9 mouse cellular contexts compared by ENCODE assay signal in the genomic region with DNA sequence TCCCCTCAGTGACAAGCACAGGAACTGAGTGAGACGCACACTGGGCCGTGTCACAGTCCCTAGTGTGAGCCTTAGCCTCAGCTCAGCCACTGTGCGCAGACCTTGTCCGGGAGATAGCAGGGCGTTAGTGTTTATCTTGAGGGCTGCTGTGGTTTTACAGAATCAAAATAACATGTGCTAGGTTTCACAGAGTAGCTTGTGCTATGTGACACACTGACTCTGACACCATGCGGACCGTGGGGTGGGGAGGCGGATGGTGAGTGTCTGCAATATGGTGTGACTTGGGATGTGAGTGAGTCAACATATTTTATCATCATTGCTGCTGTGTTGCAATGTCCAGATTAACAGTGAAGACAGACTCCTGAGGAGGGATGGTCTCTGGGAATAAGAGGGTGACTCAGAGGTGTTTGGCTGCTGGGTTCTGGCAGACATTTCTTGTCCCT. TPM values are rescaled to one million over a fixed set of nuclear protein-coding genes. Genes with fewer than 3 reads are reported as not detected.
DNase-seq lines count a peak whose midpoint lies in the region; ATAC-seq and TF ChIP-seq lines count a peak whose summit lies in the region.
"Had no signal": no experiment of that assay in that cellular context is flagged by ENCODE, and none has a peak within 500 bp of the region (broad histone marks: within the 10 kb centered on the region; RNA-seq: fewer than 3 reads in every experiment).

No protein-coding gene starts in this region.

- no peaks in the 10 kb centered on the region for H3K9me3 ChIP-seq in stomach, postnatal 0 days (ENCODE audit: control insufficient read depth, low read length)
- H3K9me3 ChIP-seq in intestine, embryonic 15.5 days: no peaks in the 10 kb centered on the region
- H3K9me3 ChIP-seq: limb, embryonic 12.5 days had no signal

- intact Hi-C loops in heart, postnatal 14 days (cut with DNase I): no loop called here

- H3K4me3 ChIP-seq in stomach, postnatal 0 days (ENCODE audit: low read depth, low read length): no peak overlapping the region
- H3K4me3 ChIP-seq in intestine, embryonic 15.5 days (replicated peaks): no peak overlapping the region
- H3K4me3 ChIP-seq in cerebellum, adult 2 months (replicated peaks; ENCODE audit: insufficient read depth, low read depth, low read length): no peak overlapping the region
- H3K4me3 ChIP-seq: limb, embryonic 12.5 days had no signal

- no peak for TF ChIP-seq POLR2A in cerebellum, adult 2 months (IDR thresholded peaks at IDR 0.05; ENCODE audit: borderline replicate concordance, insufficient read depth, low read length)

- no peaks in the 10 kb centered on the region for H3K4me1 ChIP-seq in stomach, postnatal 0 days (replicated peaks; ENCODE audit: control insufficient read depth, insufficient read depth)
- H3K4me1 ChIP-seq in intestine, embryonic 15.5 days (replicated peaks): no peaks in the 10 kb centered on the region
- no peaks in the 10 kb centered on the region for H3K4me1 ChIP-seq in cerebellum, adult 2 months (ENCODE audit: control insufficient read depth, insufficient read depth, low read length)
- H3K4me1 ChIP-seq: limb, embryonic 12.5 days had no signal

- no peaks in the 10 kb centered on the region for H3K36me3 ChIP-seq in stomach, postnatal 0 days (ENCODE audit: control insufficient read depth, insufficient read depth, low read length)
- no peaks in the 10 kb centered on the region for H3K36me3 ChIP-seq in intestine, embryonic 15.5 days

- no peak overlapping the region for H3K27ac ChIP-seq in stomach, postnatal 0 days (replicated peaks)
- H3K27ac ChIP-seq in intestine, embryonic 15.5 days: no peak overlapping the region
- H3K27ac ChIP-seq in cerebellum, adult 2 months (ENCODE audit: insufficient read depth, low read length): no peak overlapping the region
- H3K27ac ChIP-seq: limb, embryonic 12.5 days had no signal

- TF ChIP-seq CTCF in stomach, postnatal 0 days (IDR thresholded peaks at IDR 0.05; ENCODE audit: low read depth): no peak
- no peak for TF ChIP-seq CTCF in cerebellum, adult 2 months (IDR thresholded peaks at IDR 0.05; ENCODE audit: borderline replicate concordance, insufficient read depth, low read depth, low read length)

- no peak overlapping the region for H3K9ac ChIP-seq in stomach, postnatal 0 days (ENCODE audit: low read length)
- no peak overlapping the region for H3K9ac ChIP-seq in intestine, embryonic 15.5 days
- H3K9ac ChIP-seq: limb, embryonic 12.5 days had no signal

- WGBS in stomach, postnatal 0 days: 73% methylated on average over 8 of the region's 8 CpGs
- WGBS in intestine, embryonic 15.5 days: 75% methylated on average over 8 of the region's 8 CpGs
- 94% methylated on average over 8 of the region's 8 CpGs for WGBS in cerebellum, adult 2 months

- H3K27me3 ChIP-seq in stomach, postnatal 0 days (ENCODE audit: control insufficient read depth, insufficient read depth, low read length): no peaks in the 10 kb centered on the region
- H3K27me3 ChIP-seq in intestine, embryonic 15.5 days (replicated peaks): no peaks in the 10 kb centered on the region
- no peaks in the 10 kb centered on the region for H3K27me3 ChIP-seq in cerebellum, adult 2 months (ENCODE audit: control insufficient read depth, insufficient read depth, low read length)
- H3K27me3 ChIP-seq: limb, embryonic 12.5 days had no signal

- no peak for TF ChIP-seq EP300 in stomach, postnatal 0 days (optimal IDR thresholded peaks at IDR 0.05)

- no peak overlapping the region for H3K4me2 ChIP-seq in stomach, postnatal 0 days (replicated peaks; ENCODE audit: low read depth)
- no peak overlapping the region for H3K4me2 ChIP-seq in intestine, embryonic 15.5 days (replicated peaks)
- H3K4me2 ChIP-seq: limb, embryonic 12.5 days had no signal

- peak; percentile 29 for DNase-seq in ovary, postnatal 36 days (ENCODE audit: low spot score)
- DNase-seq in ovary, postnatal 14 days (ENCODE audit: low spot score): no peak
- DNase-seq in c-Kit-positive CD71-positive TER-119-negative erythroid progenitor cells, embryonic 14.5 days (ENCODE audit: low read depth): peak; percentile 56
- peak; percentile 21 to 57 for DNase-seq in heart, postnatal 14 days
- DNase-seq in stomach, postnatal 0 days (ENCODE audit: low spot score): no peak
- DNase-seq in cerebellum, adult 2 months: no peak
- no peak for DNase-seq in yolk sac, embryonic 10.5 days (ENCODE audit: low spot score)

- ATAC-seq in stomach, postnatal 0 days (ENCODE audit: low FRiP score, low TSS enrichment): peak; percentile 53; the same call in 1 of the 2 replicates
- ATAC-seq in intestine, embryonic 15.5 days: no peak

RNA-seq across cellular contexts. Expression of a gene that starts 17.1 kb away (rescaled TPM):
- 10 to 100 TPM; 15.8 to 17.5 TPM for total RNA-seq in heart, postnatal 14 days (2021)
- 2.3 and 2.8 TPM in 2 replicates for polyA plus RNA-seq in stomach, postnatal 0 days (2015; fragmentation: Nextera tagmentation; extraction: Ambion mirVana)
- polyA plus RNA-seq in intestine, embryonic 15.5 days (2015; fragmentation: Nextera tagmentation; extraction: Ambion mirVana): 6.5 and 6.7 TPM in 2 replicates
- 2.8 and 3.1 TPM in 2 replicates for polyA plus RNA-seq in cerebellum, adult 2 months (2012; rRNA removed)

RNA-seq across cellular contexts. Expression of a gene that starts 35.4 kb away (rescaled TPM):
- 10 to 100 TPM; 44.3 to 46.6 TPM for total RNA-seq in heart, postnatal 14 days (2021)
- polyA plus RNA-seq in stomach, postnatal 0 days (2015; fragmentation: Nextera tagmentation; extraction: Ambion mirVana): 19.2 and 19.7 TPM in 2 replicates
- 29.9 and 32.1 TPM in 2 replicates for polyA plus RNA-seq in intestine, embryonic 15.5 days (2015; fragmentation: Nextera tagmentation; extraction: Ambion mirVana)
- polyA plus RNA-seq in cerebellum, adult 2 months (2012; rRNA removed): 146 and 147 TPM in 2 replicates

Comparison
In these comparisons a context has a peak if more than half of its experiments do, and no peak if none do; other contexts are left out.
1. DNase-seq: peak in ovary, postnatal 36 days (single experiment), c-Kit-positive CD71-positive TER-119-negative erythroid progenitor cells, embryonic 14.5 days (single experiment) and heart, postnatal 14 days (2 of 2); none in ovary, postnatal 14 days (single experiment), stomach, postnatal 0 days (single experiment), cerebellum, adult 2 months (0 of 2) and yolk sac, embryonic 10.5 days (single experiment).